Comparison of ENCODE assay signal across 16 mouse cellular contexts in the genomic region with DNA sequence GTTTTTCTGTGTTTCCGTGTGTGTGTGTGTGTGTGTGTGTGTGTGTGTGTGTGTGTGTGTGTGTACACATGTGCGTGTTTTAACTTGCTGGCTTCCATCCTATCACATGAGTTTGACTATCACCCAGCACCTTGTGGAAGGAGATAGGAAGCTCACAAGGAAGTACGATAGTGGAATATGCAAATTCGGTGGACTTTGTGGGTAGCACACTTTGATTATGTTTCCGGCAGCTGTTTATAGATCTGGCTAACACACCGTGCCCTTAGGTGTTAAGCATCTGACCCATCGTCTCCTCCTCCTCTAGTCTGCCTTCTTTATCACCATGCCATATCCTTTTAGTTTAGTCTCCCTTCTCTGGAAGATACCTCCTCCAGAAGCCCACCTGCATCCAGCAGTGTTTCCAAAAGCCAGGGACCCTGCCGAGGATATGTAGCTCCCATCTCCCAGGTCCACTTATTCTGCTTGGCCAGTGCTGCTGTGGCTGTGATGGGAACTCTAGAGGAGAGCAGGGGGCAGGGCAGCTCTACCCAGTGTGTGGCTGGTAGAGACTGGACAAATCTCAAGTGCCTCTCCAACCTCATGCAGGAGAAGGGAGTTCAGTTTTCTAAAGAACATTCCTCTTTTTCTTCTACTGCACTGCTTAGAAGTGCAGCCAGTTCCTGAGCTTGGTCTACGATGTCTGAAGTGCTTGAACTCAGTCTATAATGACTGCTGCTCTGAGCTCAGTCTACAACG.
DNase-seq lines count a peak whose midpoint lies in the region; ATAC-seq and TF ChIP-seq lines count a peak whose summit lies in the region.
"Had no signal": no experiment of that assay in that cellular context is flagged by ENCODE, and none has a peak within 500 bp of the region (broad histone marks: within the 10 kb centered on the region; RNA-seq: fewer than 3 reads in every experiment).

No protein-coding gene starts in this region.

- no peak overlapping the region for H3K9ac ChIP-seq in lung, postnatal 0 days (replicated peaks; ENCODE audit: low read depth)
- no peak overlapping the region for H3K9ac ChIP-seq in intestine, embryonic 16.5 days (ENCODE audit: low read depth, low read length)
- H3K9ac ChIP-seq: heart, embryonic 12.5 days; hindbrain, embryonic 15.5 days; kidney, embryonic 15.5 days; midbrain, embryonic 13.5 days had no signal

- WGBS in lung, postnatal 0 days, result 60% methylated on average over 10 of the region's 10 CpGs
- WGBS in intestine, embryonic 16.5 days, result 57% methylated on average over 10 of the region's 10 CpGs

- H3K4me1 ChIP-seq in lung, postnatal 0 days (ENCODE audit: insufficient read depth, low read depth, low read length), result no peaks in the 10 kb centered on the region
- H3K4me1 ChIP-seq in intestine, embryonic 16.5 days (ENCODE audit: control insufficient read depth, insufficient read depth, low read length), result peaks cover 40% of the 10 kb centered on the region
- H3K4me1 ChIP-seq: hindbrain, embryonic 15.5 days; kidney, embryonic 15.5 days had no signal

- TF ChIP-seq CTCF in lung, postnatal 0 days (IDR thresholded peaks at IDR 0.05), result no peak

- ATAC-seq in CD4-positive, CD25-positive, alpha-beta regulatory T cell, adult 4 months, result no peak
- peak; percentile 75 for ATAC-seq in lung, postnatal 0 days
- peak; percentile 60 for ATAC-seq in intestine, embryonic 16.5 days
- ATAC-seq in neutrophil, adult 5-6 weeks (ENCODE audit: extremely low read depth, insufficient number of reproducible peaks, low FRiP score, poor library complexity, severe bottlenecking), result peak; percentile 57; the same call in 1 of the 2 replicates
- ATAC-seq: forebrain, embryonic 14.5 days; midbrain, embryonic 13.5 days had no signal

- H3K4me2 ChIP-seq in lung, postnatal 0 days (replicated peaks; ENCODE audit: low read depth, low read length), result no peak overlapping the region
- H3K4me2 ChIP-seq in intestine, embryonic 16.5 days (ENCODE audit: low read depth, low read length), result no peak overlapping the region
- H3K4me2 ChIP-seq: heart, embryonic 12.5 days; hindbrain, embryonic 15.5 days; kidney, embryonic 15.5 days; midbrain, embryonic 13.5 days had no signal

- no peaks in the 10 kb centered on the region for H3K27me3 ChIP-seq in lung, postnatal 0 days (replicated peaks; ENCODE audit: insufficient read depth, low read length)
- H3K27me3 ChIP-seq in intestine, embryonic 16.5 days (replicated peaks; ENCODE audit: control insufficient read depth, insufficient read depth, low read length), result no peaks in the 10 kb centered on the region
- H3K27me3 ChIP-seq: heart, embryonic 12.5 days; hindbrain, embryonic 15.5 days; kidney, embryonic 15.5 days; midbrain, embryonic 13.5 days had no signal

- H3K4me3 ChIP-seq in lung, postnatal 0 days (ENCODE audit: low read depth, low read length), result no peak overlapping the region
- H3K4me3 ChIP-seq in intestine, embryonic 16.5 days (ENCODE audit: low read length), result no peak overlapping the region
- H3K4me3 ChIP-seq: heart, embryonic 12.5 days; hindbrain, embryonic 15.5 days; kidney, embryonic 15.5 days; layer of hippocampus, adult 2 months; midbrain, embryonic 13.5 days had no signal

- no peak overlapping the region for H3K27ac ChIP-seq in lung, postnatal 0 days (ENCODE audit: low read length)
- H3K27ac ChIP-seq in intestine, embryonic 16.5 days (ENCODE audit: low read length), result peak overlapping the region; percentile 53
- H3K27ac ChIP-seq: hindbrain, embryonic 15.5 days; kidney, embryonic 15.5 days; layer of hippocampus, adult 2 months; midbrain, embryonic 13.5 days had no signal

- no peaks in the 10 kb centered on the region for H3K9me3 ChIP-seq in lung, postnatal 0 days (ENCODE audit: low read length)
- H3K9me3 ChIP-seq in intestine, embryonic 16.5 days (ENCODE audit: control insufficient read depth, low read length), result no peaks in the 10 kb centered on the region
- H3K9me3 ChIP-seq: heart, embryonic 12.5 days; hindbrain, embryonic 15.5 days; kidney, embryonic 15.5 days; midbrain, embryonic 13.5 days had no signal

- no peak for TF ChIP-seq EP300 in lung, postnatal 0 days (IDR thresholded peaks at IDR 0.05)

- DNase-seq in CD4-positive, CD25-positive, alpha-beta regulatory T cell, adult 2 months (ENCODE audit: low read depth, low spot score), result peak; percentile 6
- DNase-seq in lung, postnatal 0 days (ENCODE audit: low spot score), result peak; percentile 66
- no peak for DNase-seq in lung, postnatal 4 days
- DNase-seq in cerebellum, postnatal 36 days, result no peak
- DNase-seq in spleen, adult 18-20 months, result no peak
- DNase-seq: cerebellum, adult 11-12 months; right cerebral cortex, postnatal 25 days had no signal

- no peaks in the 10 kb centered on the region for H3K36me3 ChIP-seq in lung, postnatal 0 days (ENCODE audit: insufficient read depth, low read length)
- H3K36me3 ChIP-seq in intestine, embryonic 16.5 days (ENCODE audit: control insufficient read depth, insufficient read depth, low read length), result no peaks in the 10 kb centered on the region
- H3K36me3 ChIP-seq: hindbrain, embryonic 15.5 days had no signal

Comparison
In these comparisons a context has a peak if more than half of its experiments do, and no peak if none do; other contexts are left out.
1. DNase-seq: peak in CD4-positive, CD25-positive, alpha-beta regulatory T cell, adult 2 months (single experiment) and lung, postnatal 0 days (single experiment); none in lung, postnatal 4 days (0 of 2), cerebellum, postnatal 36 days (0 of 2) and spleen, adult 18-20 months (0 of 2).